Mouse (Mus musculus) liver, embryonic 12.5 days (tissue): Measurements from ENCODE around the gene Hoxd9. TPM values are rescaled to one million over a fixed set of nuclear protein-coding genes. Genes with fewer than 3 reads are reported as not detected.

Experiments used
- ATAC-seq: fragments of 200-750 bp; cut with Nextera tagmentation; 2 replicates; pipeline ENCODE4 v1.8.0; 2017; ENCODE audit warnings: moderate number of reproducible peaks, mild to moderate bottlenecking, moderate library complexity
- H3K27ac ChIP-seq: fragments of 300-500 bp; sonication (generic); 2 replicates; pipeline ENCODE4 v1.5.1; 2016; ENCODE audit warnings: mild to moderate bottlenecking
- H3K27me3 ChIP-seq: fragments of 300-500 bp; sonication (generic); replicated peaks from 2 replicates; pipeline ENCODE4 v1.6.1; 2016; ENCODE audit warnings: mild to moderate bottlenecking, moderate library complexity
- H3K36me3 ChIP-seq: fragments of 300-500 bp; sonication (generic); 2 replicates; pipeline ENCODE4 v1.6.1; 2016; ENCODE audit warnings: mild to moderate bottlenecking, moderate library complexity
- H3K4me1 ChIP-seq: fragments of 300-500 bp; sonication (generic); 2 replicates; pipeline ENCODE4 v1.6.1; 2016
- H3K4me2 ChIP-seq: fragments of 300-500 bp; sonication (generic); 2 replicates; pipeline ENCODE4 v1.6.1; 2016; ENCODE audit warnings: mild to moderate bottlenecking, moderate library complexity
- H3K4me3 ChIP-seq: fragments of 300-500 bp; sonication (generic); 2 replicates; pipeline ENCODE4 v1.5.1; 2016; ENCODE audit warnings: mild to moderate bottlenecking, moderate library complexity
- H3K9ac ChIP-seq: fragments of 300-500 bp; sonication (generic); 2 replicates; pipeline ENCODE4 v1.6.1; 2016; ENCODE audit warnings: mild to moderate bottlenecking, moderate library complexity
- H3K9me3 ChIP-seq: fragments of 300-500 bp; sonication (generic); replicated peaks from 2 replicates; pipeline ENCODE4 v1.6.1; 2016; ENCODE audit warnings: mild to moderate bottlenecking, moderate library complexity
- WGBS: fragments of 180-500 bp; shearing (Covaris S2); methylation state at CpG from one replicate; pipeline ENCODE4 v1.1.7; 2016; ENCODE audit not compliant: insufficient replicate concordance; 5-methylcytosine and 5-hydroxymethylcytosine counted together
- polyA plus RNA-seq: library from polyadenylated mRNA; unstranded; fragments of >200 nt; fragmentation: Nextera tagmentation; extraction: Ambion mirVana; gene quantifications from 2 replicates; pipeline ENCODE4 v1.2.1, GENCODE M21; 2016

Gene Hoxd9
- polyA plus RNA-seq, 1 experiment from 2014 or later: 0.06 TPM

- under 1% methylated on average over 48 of the region's 66 CpGs for WGBS
- Histone ChIP-seq H3K4me1 (peaks cover 13% of the 10 kb centered on the region), H3K27me3 (peaks cover 99% of the 10 kb centered on the region), H3K9me3 (no peaks in the 10 kb centered on the region), H3K4me3 (peak overlapping the region; percentile 47), H3K36me3 (no peaks in the 10 kb centered on the region), H3K27ac (no peak overlapping the region), H3K4me2 (peak overlapping the region; percentile 59), H3K9ac (no peak overlapping the region)
- no peak for ATAC-seq
Measured at GRCm38 (mm10) chr2:74704999-74705466, 7.5 kb downstream of the Hoxd9 start.

GRCm38 (mm10) chr2:74705467-74706089 is 8.1 kb downstream of the Hoxd9 start:
- ATAC-seq: no peak
- Histone ChIP-seq H3K4me3 (peak overlapping the region; percentile 47), H3K9ac (no peak overlapping the region), H3K27ac (no peak overlapping the region), H3K4me2 (peak overlapping the region; percentile 59), H3K36me3 (no peaks in the 10 kb centered on the region), H3K27me3 (peaks cover 99% of the 10 kb centered on the region), H3K9me3 (no peaks in the 10 kb centered on the region), H3K4me1 (peaks cover 13% of the 10 kb centered on the region)
- WGBS: 1% methylated on average over 71 of the region's 85 CpGs

- no peak overlapping the region for H3K4me2 ChIP-seq
- 7% methylated on average over 13 of the region's 13 CpGs for WGBS
Measured at GRCm38 (mm10) chr2:74706393-74706960, 8.9 kb downstream of the Hoxd9 start.

GRCm38 (mm10) chr2:74707599-74707998 is 10.1 kb downstream of the Hoxd9 start:
- Histone ChIP-seq H3K36me3 (no peaks in the 10 kb centered on the region), H3K27ac (no peak overlapping the region), H3K27me3 (peaks cover 99% of the 10 kb centered on the region), H3K4me1 (peaks cover 13% of the 10 kb centered on the region), H3K9me3 (no peaks in the 10 kb centered on the region), H3K9ac (no peak overlapping the region), H3K4me3 (no peak overlapping the region), H3K4me2 (no peak overlapping the region)
- no peak for ATAC-seq
- 22% methylated on average over 7 of the region's 7 CpGs for WGBS

More at GRCm38 (mm10) chr2:74706393-74706960, 8.9 kb downstream of the Hoxd9 start:
- H3K36me3 ChIP-seq: no peaks in the 10 kb centered on the region
- peaks cover 13% of the 10 kb centered on the region for H3K4me1 ChIP-seq
- no peak overlapping the region for H3K9ac ChIP-seq
- peaks cover 99% of the 10 kb centered on the region for H3K27me3 ChIP-seq
- no peaks in the 10 kb centered on the region for H3K9me3 ChIP-seq
- no peak overlapping the region for H3K27ac ChIP-seq
- ATAC-seq: no peak
- no peak overlapping the region for H3K4me3 ChIP-seq

GRCm38 (mm10) chr2:74708676-74709075 is 11.1 kb downstream of the Hoxd9 start:
- ATAC-seq: no peak
- WGBS: 36% methylated on average over 4 of the region's 4 CpGs
- Histone ChIP-seq H3K36me3 (no peaks in the 10 kb centered on the region), H3K4me2 (no peak overlapping the region), H3K27me3 (peaks cover 99% of the 10 kb centered on the region), H3K4me3 (no peak overlapping the region), H3K27ac (no peak overlapping the region), H3K9me3 (no peaks in the 10 kb centered on the region), H3K9ac (no peak overlapping the region), H3K4me1 (peaks cover 13% of the 10 kb centered on the region)

- ATAC-seq: no peak
- Histone ChIP-seq H3K27me3 (peaks cover 99% of the 10 kb centered on the region), H3K4me2 (no peak overlapping the region), H3K4me3 (no peak overlapping the region), H3K4me1 (peaks cover 10% of the 10 kb centered on the region), H3K9me3 (no peaks in the 10 kb centered on the region), H3K9ac (no peak overlapping the region), H3K27ac (no peak overlapping the region), H3K36me3 (no peaks in the 10 kb centered on the region)
- 16% methylated on average over 5 of the region's 5 CpGs for WGBS
Measured at GRCm38 (mm10) chr2:74709465-74710419, 12.2 kb downstream of the Hoxd9 start.

- no peak overlapping the region for H3K4me3 ChIP-seq
- H3K9me3 ChIP-seq: no peaks in the 10 kb centered on the region
- WGBS: under 1% methylated on average over 16 of the region's 16 CpGs
- no peak for ATAC-seq
- no peaks in the 10 kb centered on the region for H3K36me3 ChIP-seq
- no peak overlapping the region for H3K9ac ChIP-seq
- no peak overlapping the region for H3K4me2 ChIP-seq
- peaks cover 4% of the 10 kb centered on the region; the same call in 1 of the 2 replicates for H3K4me1 ChIP-seq
- no peak overlapping the region for H3K27ac ChIP-seq
- H3K27me3 ChIP-seq: peaks cover 99% of the 10 kb centered on the region
Measured at GRCm38 (mm10) chr2:74710929-74711543, 13.5 kb downstream of the Hoxd9 start.

GRCm38 (mm10) chr2:74711721-74712621 is 14.4 kb downstream of the Hoxd9 start, which contains the start of the genes Hoxd3 and Hoxd4:
Gene Hoxd3 (plus strand): TSS chr2:74711927.
Gene Hoxd4 (plus strand): TSS chr2:74711929.
- Histone ChIP-seq H3K27me3 (peaks cover 99% of the 10 kb centered on the region), H3K9ac (no peak within 1 kb of the TSS), H3K36me3 (no peaks in the 10 kb centered on the region), H3K9me3 (no peaks in the 10 kb centered on the region), H3K4me2 (peak within 1 kb of the TSS; percentile 38), H3K4me3 (peak within 1 kb of the TSS; percentile 21), H3K4me1 (peaks cover 6% of the 10 kb centered on the region; the same call in 1 of the 2 replicates), H3K27ac (no peak within 1 kb of the TSS)
- ATAC-seq: no peak
- under 1% methylated on average over 64 of the region's 65 CpGs for WGBS

- ATAC-seq: no peak
- H3K27me3 ChIP-seq: peaks cover 100% of the 10 kb centered on the region
Measured at GRCm38 (mm10) chr2:74713239-74714150, 16.0 kb downstream of the Hoxd9 start.

GRCm38 (mm10) chr2:74714156-74714789 is 16.7 kb downstream of the Hoxd9 start:
- H3K27ac ChIP-seq: no peak overlapping the region
- 13% methylated on average over 18 of the region's 18 CpGs for WGBS

More at GRCm38 (mm10) chr2:74713239-74714150, 16.0 kb downstream of the Hoxd9 start:
- no peak overlapping the region for H3K9ac ChIP-seq
- 20% methylated on average over 19 of the region's 19 CpGs for WGBS
- no peak overlapping the region for H3K27ac ChIP-seq
- no peaks in the 10 kb centered on the region for H3K36me3 ChIP-seq
- no peak overlapping the region for H3K4me2 ChIP-seq
- H3K9me3 ChIP-seq: no peaks in the 10 kb centered on the region
- peaks cover 6% of the 10 kb centered on the region; the same call in 1 of the 2 replicates for H3K4me1 ChIP-seq
- no peak overlapping the region for H3K4me3 ChIP-seq

More at GRCm38 (mm10) chr2:74714156-74714789, 16.7 kb downstream of the Hoxd9 start:
- no peak for ATAC-seq
- Histone ChIP-seq H3K4me3 (no peak overlapping the region), H3K9ac (no peak overlapping the region), H3K36me3 (no peaks in the 10 kb centered on the region), H3K9me3 (no peaks in the 10 kb centered on the region), H3K27me3 (peaks cover 99% of the 10 kb centered on the region), H3K4me2 (no peak overlapping the region), H3K4me1 (peaks cover 6% of the 10 kb centered on the region; the same call in 1 of the 2 replicates)
